8 mouse cellular contexts compared by ENCODE assay signal in the genomic region with DNA sequence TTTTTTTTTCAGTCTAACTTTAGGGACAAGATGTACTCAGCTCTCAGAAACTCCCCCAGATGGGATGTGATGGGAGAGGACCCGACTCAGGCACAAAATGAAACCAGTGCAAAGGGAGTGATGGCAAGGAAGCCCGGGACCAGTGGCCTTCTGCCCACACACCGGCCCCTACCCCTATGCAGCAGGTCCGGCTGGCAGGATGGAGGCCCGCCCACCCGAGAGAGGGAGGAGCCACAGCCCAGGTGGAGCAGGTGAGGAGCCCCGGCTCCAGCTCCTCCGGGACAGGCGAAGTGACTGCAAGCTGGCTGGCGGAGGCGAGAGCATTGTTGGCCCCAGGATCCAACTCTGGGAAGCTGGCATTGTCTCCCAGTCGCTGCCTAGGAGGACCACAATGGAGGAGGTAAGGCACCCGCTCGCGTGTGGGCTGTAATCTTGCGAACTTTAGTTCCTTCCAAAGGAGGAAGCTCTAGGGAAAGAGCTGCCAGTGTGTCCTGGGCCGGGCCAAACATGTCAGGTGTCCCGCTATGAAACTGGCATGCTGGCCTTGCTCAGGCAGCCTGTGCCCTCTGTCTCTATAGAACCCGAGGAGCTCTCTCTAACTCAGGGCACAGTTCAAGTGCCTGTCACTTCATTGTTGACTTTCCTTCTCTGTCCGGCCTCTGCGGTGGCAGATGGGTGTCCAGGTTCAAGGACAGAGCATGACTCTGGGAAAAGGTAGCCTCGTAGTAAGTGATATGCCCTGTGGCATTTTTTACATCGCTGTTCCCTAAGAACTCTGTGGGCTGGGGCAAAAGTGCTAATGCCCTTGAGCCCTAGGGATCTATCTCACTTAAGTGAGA. TPM values are rescaled to one million over a fixed set of nuclear protein-coding genes. Genes with fewer than 3 reads are reported as not detected.
A peak's percentile ranks its signal among the peaks of the same experiment; 100 is the strongest.
DNase-seq lines count a peak whose midpoint lies in the region; ATAC-seq and TF ChIP-seq lines count a peak whose summit lies in the region.

A gene (plus strand): TSS at position 166 of the 839 bp plus-strand sequence.

- ATAC-seq in hindbrain, embryonic 15.5 days (ENCODE audit: low FRiP score, low read depth) = no peak
- no peak for ATAC-seq in liver, embryonic 15.5 days (ENCODE audit: insufficient read depth)
- no peak; the same call in 1 of the 2 replicates for ATAC-seq in stomach, postnatal 0 days (ENCODE audit: low FRiP score, low TSS enrichment)

- no peaks in the 10 kb centered on the region for H3K36me3 ChIP-seq in ES-Bruce4 (ENCODE audit: control insufficient read depth, insufficient read depth, low read length, poor library complexity, severe bottlenecking)
- no peaks in the 10 kb centered on the region for H3K36me3 ChIP-seq in hindbrain, embryonic 15.5 days
- H3K36me3 ChIP-seq in liver, embryonic 15.5 days (replicated peaks) = no peaks in the 10 kb centered on the region
- H3K36me3 ChIP-seq in stomach, postnatal 0 days (ENCODE audit: control insufficient read depth, insufficient read depth, low read length) = no peaks in the 10 kb centered on the region

- peak within 1 kb of the TSS; percentile 33 for H3K4me3 ChIP-seq in ES-Bruce4 (ENCODE audit: low read depth, low read length)
- H3K4me3 ChIP-seq in hindbrain, embryonic 15.5 days = no peak within 1 kb of the TSS
- peak within 1 kb of the TSS; percentile 24 for H3K4me3 ChIP-seq in liver, embryonic 15.5 days (replicated peaks)
- peak within 1 kb of the TSS; percentile 8; the same call in 1 of the 2 replicates for H3K4me3 ChIP-seq in stomach, postnatal 0 days (ENCODE audit: low read depth, low read length)

- H3K4me2 ChIP-seq in hindbrain, embryonic 15.5 days = peak within 1 kb of the TSS; percentile 43
- peak within 1 kb of the TSS; percentile 48 for H3K4me2 ChIP-seq in liver, embryonic 15.5 days
- peak within 1 kb of the TSS; percentile 46 for H3K4me2 ChIP-seq in stomach, postnatal 0 days (replicated peaks; ENCODE audit: low read depth)

- TF ChIP-seq POLR2A in ES-Bruce4 (IDR thresholded peaks at IDR 0.05; ENCODE audit: insufficient read depth, low read length) = no peak

- no peak for TF ChIP-seq CTCF in ES-Bruce4 (IDR thresholded peaks at IDR 0.05; ENCODE audit: low read depth, low read length)
- TF ChIP-seq CTCF in stomach, postnatal 0 days (IDR thresholded peaks at IDR 0.05; ENCODE audit: low read depth) = no peak

- H3K27ac ChIP-seq in ES-Bruce4 (ENCODE audit: insufficient read depth, low read length) = no peak within 1 kb of the TSS
- H3K27ac ChIP-seq in hindbrain, embryonic 15.5 days (replicated peaks) = no peak within 1 kb of the TSS
- no peak within 1 kb of the TSS for H3K27ac ChIP-seq in liver, embryonic 15.5 days (replicated peaks)
- no peak within 1 kb of the TSS for H3K27ac ChIP-seq in stomach, postnatal 0 days (replicated peaks)

- H3K9me3 ChIP-seq in ES-Bruce4 (replicated peaks; ENCODE audit: control insufficient read depth, insufficient read depth, low read length, poor library complexity, severe bottlenecking) = no peaks in the 10 kb centered on the region
- no peaks in the 10 kb centered on the region for H3K9me3 ChIP-seq in hindbrain, embryonic 15.5 days
- no peaks in the 10 kb centered on the region for H3K9me3 ChIP-seq in liver, embryonic 15.5 days (replicated peaks)
- H3K9me3 ChIP-seq in stomach, postnatal 0 days (ENCODE audit: control insufficient read depth, low read length) = no peaks in the 10 kb centered on the region

- WGBS in hindbrain, embryonic 15.5 days = 24% methylated on average over 23 of the region's 23 CpGs
- 17% methylated on average over 23 of the region's 23 CpGs for WGBS in liver, embryonic 15.5 days (ENCODE audit: insufficient replicate concordance)
- 26% methylated on average over 23 of the region's 23 CpGs for WGBS in stomach, postnatal 0 days

- H3K27me3 ChIP-seq in ES-Bruce4 (ENCODE audit: control insufficient read depth, insufficient read depth, low read length, poor library complexity, severe bottlenecking) = no peaks in the 10 kb centered on the region
- peaks cover 6% of the 10 kb centered on the region; the same call in 1 of the 2 replicates for H3K27me3 ChIP-seq in hindbrain, embryonic 15.5 days
- no peaks in the 10 kb centered on the region for H3K27me3 ChIP-seq in liver, embryonic 15.5 days
- H3K27me3 ChIP-seq in stomach, postnatal 0 days (ENCODE audit: control insufficient read depth, insufficient read depth, low read length) = no peaks in the 10 kb centered on the region

- no peak for TF ChIP-seq EP300 in ES-Bruce4 (IDR thresholded peaks at IDR 0.05; ENCODE audit: insufficient read depth, low read depth, low read length)
- no peak for TF ChIP-seq EP300 in stomach, postnatal 0 days (optimal IDR thresholded peaks at IDR 0.05)

- H3K4me1 ChIP-seq in ES-Bruce4 (ENCODE audit: control insufficient read depth, insufficient read depth, low read length) = no peaks in the 10 kb centered on the region
- peaks cover 4% of the 10 kb centered on the region; the same call in 1 of the 2 replicates for H3K4me1 ChIP-seq in hindbrain, embryonic 15.5 days (replicated peaks)
- H3K4me1 ChIP-seq in liver, embryonic 15.5 days (replicated peaks) = no peaks in the 10 kb centered on the region
- H3K4me1 ChIP-seq in stomach, postnatal 0 days (replicated peaks; ENCODE audit: control insufficient read depth, insufficient read depth) = no peaks in the 10 kb centered on the region

- DNase-seq in cerebellum, postnatal 25 days = peak; percentile 58 to 59
- no peak for DNase-seq in cerebellum, adult 8-10 months
- peak; percentile 32 for DNase-seq in stomach, postnatal 0 days (ENCODE audit: low spot score)
- DNase-seq in layer of hippocampus, adult 9-10 months (ENCODE audit: low spot score) = no peak
- no peak for DNase-seq in layer of hippocampus, postnatal 14 days (ENCODE audit: low spot score in 2 of 2)

- no peak within 1 kb of the TSS for H3K9ac ChIP-seq in ES-Bruce4 (ENCODE audit: low read depth, poor library complexity, severe bottlenecking)
- no peak within 1 kb of the TSS for H3K9ac ChIP-seq in hindbrain, embryonic 15.5 days
- H3K9ac ChIP-seq in liver, embryonic 15.5 days = no peak within 1 kb of the TSS
- no peak within 1 kb of the TSS for H3K9ac ChIP-seq in stomach, postnatal 0 days (ENCODE audit: low read length)

RNA-seq across cellular contexts. Expression of the gene that starts here (rescaled TPM):
- polyA plus RNA-seq in ES-Bruce4 (2011; ENCODE audit: insufficient read depth, insufficient read length, low read depth, missing spikeins) = 0.25 and 0.37 TPM in 2 replicates
- 0.05 and 0.17 TPM in 2 replicates for polyA plus RNA-seq in hindbrain, embryonic 15.5 days (2015; fragmentation: Nextera tagmentation; extraction: Ambion mirVana)
- 0.09 and 0.15 TPM in 2 replicates for polyA plus RNA-seq in liver, embryonic 15.5 days (2015; fragmentation: Nextera tagmentation; extraction: Ambion mirVana)
- 0.06 and 0.10 TPM in 2 replicates for polyA plus RNA-seq in stomach, postnatal 0 days (2015; fragmentation: Nextera tagmentation; extraction: Ambion mirVana)
- total RNA-seq in layer of hippocampus, postnatal 14 days (2021) = 1 to 10 TPM; 2.6 to 3.3 TPM

Comparison
In these comparisons a context has a peak if more than half of its experiments do, and no peak if none do; other contexts are left out.
1. DNase-seq: peak in cerebellum, postnatal 25 days (2 of 2); none in cerebellum, adult 8-10 months (single experiment), layer of hippocampus, adult 9-10 months (single experiment) and layer of hippocampus, postnatal 14 days (0 of 2).
2. Peak in DNase-seq, H3K4me3 ChIP-seq and H3K4me2 ChIP-seq in stomach, postnatal 0 days; RNA of the gene not detected or under 1 TPM.
3. Peak in every context shown above with its lines, with median percentiles within 50 percentile points of each other: H3K4me2 ChIP-seq.